ENCODE assay signal across 9 mouse cellular contexts in the genomic region with DNA sequence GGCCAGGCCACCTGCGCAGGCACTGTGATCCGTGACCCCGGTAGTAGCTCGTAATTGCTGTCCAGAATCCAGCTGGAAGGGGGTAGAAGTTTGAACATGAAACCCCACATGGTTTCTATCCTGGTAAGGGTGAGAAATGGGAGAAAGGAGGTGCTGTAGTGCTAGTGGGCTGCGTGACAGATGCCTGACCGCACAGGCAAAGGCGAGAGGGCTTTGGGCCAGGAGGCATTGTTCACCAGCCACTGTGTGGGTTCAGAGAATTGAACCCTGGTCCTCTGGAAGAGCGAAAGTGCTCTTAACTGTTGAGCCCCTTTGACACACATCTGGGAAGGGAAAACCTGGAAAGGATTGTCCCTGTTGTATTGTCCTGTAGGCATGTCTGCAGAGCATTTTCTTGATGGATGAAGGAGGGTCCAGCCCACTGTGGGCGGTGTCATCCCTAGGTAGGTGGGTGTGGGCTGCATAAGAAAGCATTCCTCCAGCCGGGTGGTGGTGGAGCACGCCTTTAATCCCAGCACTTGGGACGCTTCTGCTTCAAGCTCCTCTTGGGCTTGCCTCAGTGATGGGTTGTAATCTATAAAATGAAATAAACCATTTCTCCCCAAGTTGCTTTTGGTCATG. TPM values are rescaled to one million over a fixed set of nuclear protein-coding genes. Genes with fewer than 3 reads are reported as not detected.
A peak's percentile ranks its signal among the peaks of the same experiment; 100 is the strongest.
DNase-seq lines count a peak whose midpoint lies in the region; ATAC-seq lines count a peak whose summit lies in the region.
"Had no signal": no experiment of that assay in that cellular context is flagged by ENCODE, and none has a peak within 500 bp of the region (broad histone marks: within the 10 kb centered on the region; RNA-seq: fewer than 3 reads in every experiment).

No protein-coding gene starts in this region.

- peak overlapping the region; percentile 54 for H3K9ac ChIP-seq in embryonic facial prominence, embryonic 14.5 days (ENCODE audit: low read depth, low read length)
- H3K9ac ChIP-seq in intestine, embryonic 14.5 days (ENCODE audit: low read length) = peak overlapping the region; percentile 27; the same call in 1 of the 2 replicates

- WGBS in embryonic facial prominence, embryonic 14.5 days = 38% methylated on average over 12 of the region's 12 CpGs
- WGBS in intestine, embryonic 14.5 days = 38% methylated on average over 12 of the region's 12 CpGs

- H3K4me2 ChIP-seq in embryonic facial prominence, embryonic 14.5 days (ENCODE audit: low read depth, low read length) = peak overlapping the region; percentile 52
- peak overlapping the region; percentile 52 for H3K4me2 ChIP-seq in intestine, embryonic 14.5 days (ENCODE audit: low read length)

- H3K4me1 ChIP-seq in embryonic facial prominence, embryonic 14.5 days (ENCODE audit: control insufficient read depth, insufficient read depth, low read length) = peaks cover 9% of the 10 kb centered on the region
- H3K4me1 ChIP-seq in intestine, embryonic 14.5 days (replicated peaks; ENCODE audit: control insufficient read depth, insufficient read depth, low read length) = no peaks in the 10 kb centered on the region

- H3K4me3 ChIP-seq in embryonic facial prominence, embryonic 14.5 days (ENCODE audit: low read depth, low read length) = peak overlapping the region; percentile 39
- peak overlapping the region; percentile 34 for H3K4me3 ChIP-seq in intestine, embryonic 14.5 days (ENCODE audit: low read depth, low read length)

- peaks cover 13% of the 10 kb centered on the region for H3K36me3 ChIP-seq in embryonic facial prominence, embryonic 14.5 days (ENCODE audit: control insufficient read depth, insufficient read depth, low read length)
- no peaks in the 10 kb centered on the region for H3K36me3 ChIP-seq in intestine, embryonic 14.5 days (ENCODE audit: control insufficient read depth, insufficient read depth, low read length)

- DNase-seq in kidney, postnatal 14 days = peak; percentile 20
- DNase-seq in kidney, postnatal 36 days = no peak
- no peak for DNase-seq in embryonic facial prominence, embryonic 14.5 days (ENCODE audit: low spot score)
- DNase-seq in intestine, embryonic 14.5 days (ENCODE audit: low spot score) = no peak
- no peak for DNase-seq in natural killer cell, adult 2 months (ENCODE audit: low spot score in 2 of 2)
- DNase-seq in thymus, adult 18-20 months = no peak

- ATAC-seq in embryonic facial prominence, embryonic 14.5 days (ENCODE audit: low read depth) = peak; percentile 34; the same call in 1 of the 2 replicates
- ATAC-seq in intestine, embryonic 14.5 days (replicated peaks; ENCODE audit: low FRiP score, low TSS enrichment, low read depth) = peak; percentile 17; the same call in 1 of the 2 replicates
- ATAC-seq in monocyte, adult 5-6 weeks (replicated peaks; ENCODE audit: insufficient number of reproducible peaks, low FRiP score, low TSS enrichment, poor library complexity, severe bottlenecking) = 0 out of 2 replicates have a peak, but pooled peaks have one; percentile 6
- no peak for ATAC-seq in megakaryocyte-erythroid progenitor cell, adult 5-6 weeks (replicated peaks; ENCODE audit: low FRiP score, low TSS enrichment, poor library complexity, severe bottlenecking)

- no peaks in the 10 kb centered on the region for H3K9me3 ChIP-seq in embryonic facial prominence, embryonic 14.5 days (ENCODE audit: control insufficient read depth, low read length)
- H3K9me3 ChIP-seq in intestine, embryonic 14.5 days (ENCODE audit: control insufficient read depth, low read length) = no peaks in the 10 kb centered on the region

- no peak overlapping the region; the same call in 1 of the 2 replicates for H3K27ac ChIP-seq in embryonic facial prominence, embryonic 14.5 days (replicated peaks; ENCODE audit: low read depth, low read length)
- H3K27ac ChIP-seq in intestine, embryonic 14.5 days (ENCODE audit: low read depth) = no peak overlapping the region

- H3K27me3 ChIP-seq in embryonic facial prominence, embryonic 14.5 days (replicated peaks; ENCODE audit: control insufficient read depth, insufficient read depth, low read length) = no peaks in the 10 kb centered on the region
- H3K27me3 ChIP-seq in intestine, embryonic 14.5 days (replicated peaks; ENCODE audit: control insufficient read depth, insufficient read depth, low read length) = no peaks in the 10 kb centered on the region

RNA-seq across cellular contexts. Expression of gene Sirt4, which starts 8.3 kb away (rescaled TPM):
- 13.9 and 20.3 TPM in 2 replicates for polyA plus RNA-seq in embryonic facial prominence, embryonic 14.5 days (2014; fragmentation: Nextera tagmentation; extraction: Ambion mirVana)
- 15.2 and 21.5 TPM in 2 replicates for polyA plus RNA-seq in intestine, embryonic 14.5 days (2014; fragmentation: Nextera tagmentation; extraction: Ambion mirVana)
- 5.2 to 10.7 TPM (median 7.8 TPM) in 3 replicates for total RNA-seq in monocyte, adult 5-6 weeks (2017)
- 10.7 and 20.4 TPM in 2 replicates for total RNA-seq in megakaryocyte-erythroid progenitor cell, adult 5-6 weeks (2014; fragmentation: Nextera tagmentation)
- total RNA-seq in megakaryocyte-erythroid progenitor cell, adult 5-6 weeks (2017) = 3.4 and 7.2 TPM in 2 replicates

RNA-seq across cellular contexts. Expression of gene Pla2g1b, which starts 10.2 kb away (rescaled TPM):
- polyA plus RNA-seq in embryonic facial prominence, embryonic 14.5 days (2014; fragmentation: Nextera tagmentation; extraction: Ambion mirVana) = not detected in 2 replicates
- 5.0 and 6.3 TPM in 2 replicates for polyA plus RNA-seq in intestine, embryonic 14.5 days (2014; fragmentation: Nextera tagmentation; extraction: Ambion mirVana)
- not detected in 3 replicates for total RNA-seq in monocyte, adult 5-6 weeks (2017)
- not detected in 2 replicates for total RNA-seq in megakaryocyte-erythroid progenitor cell, adult 5-6 weeks (2014; fragmentation: Nextera tagmentation)
- total RNA-seq in megakaryocyte-erythroid progenitor cell, adult 5-6 weeks (2017) = not detected in 2 replicates
- total RNA-seq: gastrocnemius, adult 8-10 months had no signal

RNA-seq across cellular contexts. Expression of gene Pxn, which starts 30.3 kb away (rescaled TPM):
- 28.6 and 28.8 TPM in 2 replicates for polyA plus RNA-seq in embryonic facial prominence, embryonic 14.5 days (2014; fragmentation: Nextera tagmentation; extraction: Ambion mirVana)
- polyA plus RNA-seq in intestine, embryonic 14.5 days (2014; fragmentation: Nextera tagmentation; extraction: Ambion mirVana) = 16.8 and 19.3 TPM in 2 replicates
- 85.9 to 113 TPM (median 106 TPM) in 3 replicates for total RNA-seq in monocyte, adult 5-6 weeks (2017)
- 31.8 and 34.0 TPM in 2 replicates for total RNA-seq in megakaryocyte-erythroid progenitor cell, adult 5-6 weeks (2014; fragmentation: Nextera tagmentation)
- 36.1 and 47.5 TPM in 2 replicates for total RNA-seq in megakaryocyte-erythroid progenitor cell, adult 5-6 weeks (2017)

RNA-seq across cellular contexts. Expression of gene Msi1, which starts 46.8 kb away (rescaled TPM):
- 16.0 and 16.2 TPM in 2 replicates for polyA plus RNA-seq in embryonic facial prominence, embryonic 14.5 days (2014; fragmentation: Nextera tagmentation; extraction: Ambion mirVana)
- polyA plus RNA-seq in intestine, embryonic 14.5 days (2014; fragmentation: Nextera tagmentation; extraction: Ambion mirVana) = 16.0 and 16.5 TPM in 2 replicates
- not detected in 3 replicates for total RNA-seq in monocyte, adult 5-6 weeks (2017)
- total RNA-seq in megakaryocyte-erythroid progenitor cell, adult 5-6 weeks (2014; fragmentation: Nextera tagmentation) = not detected in 2 replicates
- not detected in 2 replicates for total RNA-seq in megakaryocyte-erythroid progenitor cell, adult 5-6 weeks (2017)
